Mouse (Mus musculus) embryonic facial prominence, embryonic 12.5 days (tissue): ENCODE results near the gene Dlg5. TPM values are rescaled to one million over a fixed set of nuclear protein-coding genes. Genes with fewer than 3 reads are reported as not detected.

Experiments
- ATAC-seq: fragments of 200-750 bp; cut with Nextera tagmentation; 2 replicates; pipeline ENCODE4 v1.8.0; 2017; ENCODE audit not compliant: insufficient number of reproducible peaks, insufficient read depth, low FRiP score, low TSS enrichment
- H3K27ac ChIP-seq: fragments of 300-500 bp; sonication (generic); 2 replicates; pipeline ENCODE4 v1.5.1; 2016; ENCODE audit warnings: mild to moderate bottlenecking
- H3K27me3 ChIP-seq: fragments of 300-500 bp; sonication (generic); 2 replicates; pipeline ENCODE4 v1.6.1; 2016; ENCODE audit warnings: mild to moderate bottlenecking, moderate library complexity
- H3K36me3 ChIP-seq: fragments of 300-500 bp; sonication (generic); 2 replicates; pipeline ENCODE4 v1.6.1; 2016; ENCODE audit warnings: mild to moderate bottlenecking
- H3K4me1 ChIP-seq: fragments of 300-500 bp; sonication (generic); 2 replicates; pipeline ENCODE4 v1.6.1; 2016
- H3K4me2 ChIP-seq: fragments of 300-500 bp; sonication (generic); replicated peaks from 2 replicates; pipeline ENCODE4 v1.6.1; 2016; ENCODE audit warnings: mild to moderate bottlenecking, moderate library complexity
- H3K4me3 ChIP-seq: fragments of 300-500 bp; sonication (generic); 2 replicates; pipeline ENCODE4 v1.5.1; 2016; ENCODE audit warnings: mild to moderate bottlenecking
- H3K9ac ChIP-seq: fragments of 300-500 bp; sonication (generic); 2 replicates; pipeline ENCODE4 v1.6.1; 2016; ENCODE audit warnings: mild to moderate bottlenecking, moderate library complexity
- H3K9me3 ChIP-seq: fragments of 300-500 bp; sonication (generic); 2 replicates; pipeline ENCODE4 v1.6.1; 2016; ENCODE audit warnings: mild to moderate bottlenecking, moderate library complexity
- WGBS: fragments of 180-500 bp; shearing (Covaris S2); methylation state at CpG from one replicate; pipeline ENCODE4 v1.1.7; 2016; 5-methylcytosine and 5-hydroxymethylcytosine counted together
- polyA plus RNA-seq: library from polyadenylated mRNA; unstranded; fragments of >200 nt; fragmentation: Nextera tagmentation; extraction: Ambion mirVana; gene quantifications from 2 replicates; pipeline ENCODE4 v1.2.1, GENCODE M21; 2016

The Dlg5 gene
- polyA plus RNA-seq, 1 experiment from 2014 or later, result 28.9 TPM

DNA sequence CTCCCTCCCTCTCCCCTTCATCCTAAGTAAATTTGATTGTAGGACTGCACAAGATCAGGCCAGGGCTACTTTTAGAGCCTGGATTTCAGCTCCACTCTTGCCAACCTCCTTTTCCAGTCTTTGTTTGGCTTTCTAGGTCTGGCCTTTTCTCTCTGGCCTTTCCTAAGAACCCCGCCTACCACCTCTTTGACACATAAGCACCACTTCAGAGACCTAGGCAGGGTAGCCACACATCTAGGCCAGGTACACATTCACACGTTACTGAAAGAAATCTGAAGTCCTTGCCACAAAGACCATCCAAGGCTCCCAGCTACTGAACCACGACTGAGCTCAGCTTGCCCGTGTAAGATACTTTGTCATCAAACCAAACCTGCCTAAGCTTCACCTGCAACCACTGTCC is 14.7 kb upstream of the Dlg5 start:
- no peak overlapping the region for H3K4me2 ChIP-seq
- no peaks in the 10 kb centered on the region for H3K9me3 ChIP-seq
- no peaks in the 10 kb centered on the region for H3K27me3 ChIP-seq
- H3K27ac ChIP-seq, result 0 out of 2 replicates have a peak overlapping the region, but pooled peaks have one; percentile 17
- no peak overlapping the region for H3K4me3 ChIP-seq
- ATAC-seq, result no peak
- no peaks in the 10 kb centered on the region for H3K36me3 ChIP-seq
- H3K9ac ChIP-seq, result no peak overlapping the region
- 70% methylated on average over 4 of the region's 4 CpGs for WGBS
- H3K4me1 ChIP-seq, result peaks cover 36% of the 10 kb centered on the region

DNA sequence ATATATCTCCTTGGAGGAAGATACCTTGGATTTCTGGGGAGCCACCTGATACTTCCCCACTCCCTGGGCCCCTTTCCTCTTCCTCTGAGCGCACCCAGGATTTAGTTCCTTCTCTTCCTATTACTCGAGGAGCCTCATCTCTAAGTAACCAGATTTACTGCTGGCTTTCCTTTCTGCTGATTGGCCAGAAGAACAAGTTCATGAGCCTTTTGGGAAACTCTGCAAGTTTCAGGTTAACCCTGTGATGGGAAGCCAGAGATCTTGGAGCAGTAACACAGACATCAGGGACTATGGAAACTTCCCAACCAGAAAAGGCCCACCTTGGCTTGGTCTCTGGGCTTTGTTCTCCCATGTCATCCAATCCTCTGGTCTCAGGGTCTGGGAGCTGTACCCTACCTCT is 10.2 kb upstream of the Dlg5 start:
- H3K4me1 ChIP-seq, result peaks cover 29% of the 10 kb centered on the region
- H3K4me2 ChIP-seq, result no peak overlapping the region
- no peaks in the 10 kb centered on the region for H3K27me3 ChIP-seq
- H3K36me3 ChIP-seq, result no peaks in the 10 kb centered on the region
- no peak overlapping the region for H3K4me3 ChIP-seq
- no peaks in the 10 kb centered on the region for H3K9me3 ChIP-seq
- ATAC-seq, result no peak
- no peak overlapping the region for H3K27ac ChIP-seq
- no peak overlapping the region for H3K9ac ChIP-seq
- WGBS, result 47% methylated on average over 2 of the region's 2 CpGs

DNA sequence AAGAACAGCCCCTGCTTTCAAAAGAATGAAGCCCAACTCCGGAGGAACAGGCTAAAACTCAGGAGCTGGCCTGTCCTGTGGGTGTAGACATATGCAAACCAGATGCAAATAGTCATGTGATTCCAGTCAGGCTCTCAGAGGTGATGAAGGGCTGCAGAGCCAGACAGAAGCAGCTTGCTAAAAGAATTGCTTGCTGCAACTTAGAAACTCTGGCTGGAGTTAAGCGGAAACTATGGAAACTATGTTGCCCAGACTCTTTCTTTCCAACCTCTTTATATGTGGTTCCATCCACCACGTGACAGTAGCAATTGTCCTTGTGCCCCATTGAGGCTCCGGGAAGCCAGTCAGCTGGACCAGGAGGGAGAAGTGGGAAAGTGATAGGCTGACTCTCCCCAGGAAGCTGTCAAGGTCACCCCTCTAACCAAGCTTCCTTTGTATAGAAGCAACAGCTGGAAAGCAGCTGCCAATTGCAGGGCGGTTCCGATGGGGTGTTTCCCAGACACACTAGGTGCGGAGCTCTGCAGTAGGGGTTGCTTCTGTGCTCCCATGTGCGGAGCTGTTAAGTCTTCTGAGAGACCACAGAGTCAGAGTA is 8.0 kb upstream of the Dlg5 start:
- ATAC-seq, result peak; percentile 91
- Histone ChIP-seq H3K9me3 (no peaks in the 10 kb centered on the region), H3K9ac (no peak overlapping the region), H3K4me3 (no peak overlapping the region), H3K27me3 (no peaks in the 10 kb centered on the region), H3K4me1 (peaks cover 29% of the 10 kb centered on the region), H3K36me3 (no peaks in the 10 kb centered on the region), H3K27ac (peak overlapping the region; percentile 97), H3K4me2 (peak overlapping the region; percentile 38)
- WGBS, result 4% methylated on average over 8 of the region's 8 CpGs

DNA sequence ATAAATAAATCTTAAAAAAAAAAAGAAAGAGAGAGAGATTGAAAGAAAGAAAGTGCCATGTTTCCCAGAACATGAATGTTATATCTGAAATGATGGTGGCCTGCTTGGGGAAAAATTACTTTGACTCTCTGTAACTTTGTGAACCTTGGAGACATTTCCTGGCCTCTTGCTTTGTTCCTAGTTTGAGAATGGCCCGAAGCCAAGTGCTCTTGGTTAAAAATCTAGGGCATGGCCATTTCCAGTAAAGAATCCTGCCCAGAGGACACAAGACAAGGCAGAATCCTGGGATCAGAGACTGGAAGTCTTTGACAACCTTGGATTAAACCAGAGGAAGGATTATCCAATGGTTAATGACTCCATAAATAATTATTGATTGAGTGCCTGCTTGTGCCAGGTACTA is 5.6 kb upstream of the Dlg5 start:
- no peak overlapping the region for H3K4me3 ChIP-seq
- WGBS, result 93% methylated on average over 1 of the region's 1 CpGs
- H3K4me2 ChIP-seq, result no peak overlapping the region
- H3K36me3 ChIP-seq, result no peaks in the 10 kb centered on the region
- H3K4me1 ChIP-seq, result peaks cover 32% of the 10 kb centered on the region
- no peak overlapping the region for H3K27ac ChIP-seq
- no peak for ATAC-seq
- no peaks in the 10 kb centered on the region for H3K9me3 ChIP-seq
- H3K9ac ChIP-seq, result no peak overlapping the region
- H3K27me3 ChIP-seq, result no peaks in the 10 kb centered on the region

DNA sequence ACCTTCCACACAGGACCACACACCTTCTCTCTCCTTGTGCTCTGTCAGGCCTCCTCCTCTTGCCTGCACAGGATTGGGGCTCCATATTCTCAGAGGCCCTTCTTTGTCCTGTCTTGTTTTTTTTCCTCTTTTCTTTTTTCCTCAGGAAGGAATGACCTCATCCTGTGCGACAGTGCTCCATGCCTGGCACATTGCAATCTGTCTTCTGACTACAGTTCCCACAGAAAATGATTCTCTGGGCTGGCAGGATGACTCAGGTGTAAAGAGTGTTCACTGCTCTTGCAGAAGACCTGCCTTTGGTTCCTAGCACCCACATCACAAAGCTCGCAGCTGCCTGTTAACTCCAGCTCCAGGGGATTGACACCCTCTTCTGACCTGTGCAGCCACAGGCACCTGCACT is 4.2 kb upstream of the Dlg5 start:
- ATAC-seq, result no peak
- Histone ChIP-seq H3K4me3 (no peak overlapping the region), H3K9ac (no peak overlapping the region), H3K36me3 (no peaks in the 10 kb centered on the region), H3K27me3 (no peaks in the 10 kb centered on the region), H3K27ac (no peak overlapping the region), H3K9me3 (no peaks in the 10 kb centered on the region), H3K4me2 (no peak overlapping the region), H3K4me1 (peaks cover 26% of the 10 kb centered on the region)
- 53% methylated on average over 2 of the region's 2 CpGs for whole genome bisulfite sequencing

DNA sequence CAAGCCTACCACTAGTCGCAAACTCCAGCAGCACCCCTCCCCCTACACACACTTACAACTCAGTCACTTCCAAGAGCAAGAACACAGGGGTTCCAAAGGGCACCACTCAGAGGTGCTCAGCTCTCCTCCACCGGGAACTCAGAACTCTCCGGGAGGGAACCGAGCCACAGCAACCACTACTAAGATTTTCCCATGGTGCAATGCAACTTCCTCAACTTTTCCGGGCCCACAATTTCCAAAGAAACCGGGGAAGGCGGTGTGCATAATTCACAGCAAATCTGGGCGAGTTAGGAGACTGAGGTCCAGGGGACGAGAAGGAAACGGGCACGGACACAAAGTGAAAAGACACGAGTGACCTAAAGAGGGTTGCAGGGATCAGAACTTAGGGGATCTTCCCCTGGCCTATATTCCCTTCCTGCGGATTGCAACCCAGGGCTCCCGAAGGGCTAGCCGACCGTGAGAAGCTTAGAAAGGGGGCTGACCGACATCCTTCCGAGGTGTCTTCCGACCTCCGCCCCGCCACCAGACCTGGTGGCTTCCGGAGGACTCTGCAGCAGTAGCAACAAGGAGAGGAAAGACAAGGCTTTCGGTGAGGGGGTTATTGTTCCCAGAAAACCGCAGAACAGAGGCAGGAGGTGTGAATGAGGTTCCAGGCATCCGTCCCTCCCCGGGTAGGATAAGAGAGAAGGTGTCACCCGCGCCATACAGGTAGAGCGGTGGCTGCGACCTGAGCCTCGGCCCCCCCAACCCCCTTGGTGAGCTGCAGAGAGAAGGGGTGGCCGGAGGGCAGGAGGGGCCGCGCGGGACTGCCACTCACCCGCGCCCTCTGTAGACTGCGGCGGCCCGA is 1.2 kb downstream of the Dlg5 start:
- H3K27ac ChIP-seq, result peak overlapping the region; percentile 98
- no peak for ATAC-seq
- H3K4me1 ChIP-seq, result peaks cover 20% of the 10 kb centered on the region; the same call in 1 of the 2 replicates
- H3K4me3 ChIP-seq, result peak overlapping the region; percentile 91
- no peaks in the 10 kb centered on the region for H3K9me3 ChIP-seq
- H3K9ac ChIP-seq, result peak overlapping the region; percentile 93
- H3K27me3 ChIP-seq, result no peaks in the 10 kb centered on the region
- WGBS, result under 1% methylated on average over 40 of the region's 40 CpGs
- H3K4me2 ChIP-seq, result peak overlapping the region; percentile 85
- H3K36me3 ChIP-seq, result peaks cover 22% of the 10 kb centered on the region

DNA sequence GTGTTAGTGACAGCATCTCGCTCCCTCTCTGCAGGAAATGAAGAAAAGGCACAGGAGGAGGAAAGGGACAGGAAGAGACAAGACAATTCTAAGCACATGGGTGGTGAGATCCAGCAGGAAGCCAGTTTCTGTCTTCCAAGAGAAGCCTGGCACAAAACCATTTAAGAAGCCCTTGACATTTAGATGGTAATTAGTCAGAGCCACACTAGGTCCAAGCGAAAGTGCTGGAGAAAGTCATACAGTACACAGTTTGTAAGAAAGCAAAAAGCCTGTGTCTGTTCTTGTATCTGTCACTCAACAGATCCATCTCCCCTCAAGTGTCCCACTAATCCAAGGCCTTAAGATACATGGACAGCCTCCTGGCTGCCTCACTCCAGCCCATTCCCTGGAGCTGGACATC is 3.7 kb downstream of the Dlg5 start:
- Histone ChIP-seq H3K27ac (no peak overlapping the region), H3K9me3 (no peaks in the 10 kb centered on the region), H3K27me3 (no peaks in the 10 kb centered on the region), H3K4me1 (peaks cover 24% of the 10 kb centered on the region; the same call in 1 of the 2 replicates), H3K36me3 (peaks cover 22% of the 10 kb centered on the region), H3K9ac (no peak overlapping the region), H3K4me3 (no peak overlapping the region), H3K4me2 (no peak overlapping the region)
- WGBS, result 89% methylated on average over 2 of the region's 2 CpGs
- no peak for ATAC-seq

DNA sequence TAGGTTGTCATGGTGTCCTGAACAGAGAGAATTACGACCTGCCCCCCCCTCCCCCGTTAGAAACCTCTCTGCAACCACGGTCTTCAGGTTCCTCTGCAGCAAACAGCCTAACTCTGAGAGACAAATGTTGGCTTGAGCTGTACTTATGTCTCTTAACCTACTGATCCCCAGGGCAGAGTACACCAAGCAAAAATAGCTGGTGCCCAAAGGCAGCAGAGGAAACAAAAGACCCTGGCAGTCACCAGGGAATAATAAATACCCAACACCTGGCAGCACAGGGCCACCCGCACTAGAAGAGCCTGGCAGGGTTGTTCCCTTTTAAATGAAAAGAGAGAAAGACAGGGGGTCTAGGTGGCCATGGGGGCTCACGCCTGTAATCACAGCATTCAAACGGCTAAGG is 4.9 kb downstream of the Dlg5 start:
- H3K9ac ChIP-seq, result no peak overlapping the region
- no peak overlapping the region for H3K4me2 ChIP-seq
- no peaks in the 10 kb centered on the region for H3K9me3 ChIP-seq
- H3K27me3 ChIP-seq, result no peaks in the 10 kb centered on the region
- 74% methylated on average over 6 of the region's 6 CpGs for WGBS
- no peak for ATAC-seq
- H3K4me3 ChIP-seq, result no peak overlapping the region
- H3K36me3 ChIP-seq, result peaks cover 22% of the 10 kb centered on the region
- peaks cover 20% of the 10 kb centered on the region; the same call in 1 of the 2 replicates for H3K4me1 ChIP-seq
- H3K27ac ChIP-seq, result no peak overlapping the region

DNA sequence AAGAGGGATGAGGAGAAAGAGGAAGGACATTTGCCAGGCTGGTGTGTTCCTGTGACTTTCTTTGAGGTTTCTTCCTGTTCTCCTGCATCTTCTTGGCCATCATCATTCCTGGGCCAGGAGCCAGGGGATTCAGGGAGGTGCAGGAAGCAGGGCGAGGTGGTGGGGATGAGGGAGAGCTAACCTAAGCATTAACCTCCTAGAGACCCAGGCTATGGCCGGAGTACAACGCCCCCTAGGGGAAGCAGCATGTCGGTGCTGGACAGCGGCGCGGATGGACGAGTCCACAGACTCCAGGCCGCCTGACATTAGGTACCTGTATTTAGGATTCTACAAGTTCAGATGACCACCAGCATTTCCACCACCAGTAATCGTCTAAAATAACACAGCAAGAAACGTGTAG is 6.1 kb downstream of the Dlg5 start:
- Histone ChIP-seq H3K9me3 (no peaks in the 10 kb centered on the region), H3K4me2 (no peak overlapping the region), H3K9ac (no peak overlapping the region)

DNA sequence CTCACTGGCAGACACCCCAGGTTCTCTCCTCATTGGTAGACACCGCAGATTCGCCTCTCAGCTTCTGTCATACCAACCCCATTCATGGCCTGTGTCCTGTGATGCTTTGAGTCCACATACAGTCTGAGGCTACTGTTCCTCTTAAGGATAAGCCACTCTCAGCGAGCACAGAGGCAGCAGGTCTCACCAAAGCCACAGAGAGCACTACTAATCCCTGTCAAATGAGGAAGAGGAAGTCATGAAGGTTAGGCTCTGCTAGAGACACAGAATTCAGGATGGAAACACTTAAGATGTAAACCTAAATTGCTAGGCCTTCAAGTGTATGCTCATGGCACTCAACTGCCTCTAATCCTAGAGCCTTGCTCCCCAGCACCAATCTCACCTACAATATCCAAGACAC is 9.8 kb downstream of the Dlg5 start:
- no peak for ATAC-seq
- no peak overlapping the region for H3K27ac ChIP-seq
- peaks cover 5% of the 10 kb centered on the region; the same call in 1 of the 2 replicates for H3K36me3 ChIP-seq
- H3K4me1 ChIP-seq, result peaks cover 29% of the 10 kb centered on the region
- no peak overlapping the region for H3K9ac ChIP-seq
- no peak overlapping the region for H3K4me3 ChIP-seq
- 93% methylated on average over 3 of the region's 3 CpGs for WGBS
- H3K27me3 ChIP-seq, result no peaks in the 10 kb centered on the region
- no peaks in the 10 kb centered on the region for H3K9me3 ChIP-seq
- H3K4me2 ChIP-seq, result no peak overlapping the region

More for the DNA sequence above, 6.1 kb downstream of the Dlg5 start:
- no peak for ATAC-seq
- Histone ChIP-seq H3K36me3 (peaks cover 22% of the 10 kb centered on the region), H3K27ac (no peak overlapping the region), H3K4me1 (peaks cover 24% of the 10 kb centered on the region; the same call in 1 of the 2 replicates), H3K4me3 (no peak overlapping the region), H3K27me3 (no peaks in the 10 kb centered on the region)
- 81% methylated on average over 11 of the region's 11 CpGs for WGBS

DNA sequence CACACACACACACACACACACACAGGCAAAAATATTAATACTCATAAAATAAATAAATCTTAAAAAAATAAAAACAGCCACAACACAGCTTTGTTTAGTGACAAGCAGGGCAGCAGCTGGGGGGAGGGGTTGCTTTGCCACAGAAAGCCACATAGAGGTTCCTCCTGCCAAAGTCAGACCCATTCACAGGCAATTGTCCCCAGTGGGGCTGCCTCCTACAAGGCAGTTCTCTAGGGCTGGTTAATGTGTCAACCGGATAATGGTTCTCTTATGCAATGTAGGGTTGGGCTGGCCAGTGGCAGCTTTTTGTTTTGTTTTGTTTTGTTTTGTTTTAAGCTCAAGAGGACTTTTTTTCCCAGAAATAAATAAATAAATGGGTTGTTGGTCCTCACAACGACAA is 11.3 kb downstream of the Dlg5 start:
- Histone ChIP-seq H3K9ac (no peak overlapping the region), H3K27ac (no peak overlapping the region), H3K9me3 (no peaks in the 10 kb centered on the region), H3K4me3 (no peak overlapping the region), H3K27me3 (no peaks in the 10 kb centered on the region), H3K36me3 (no peaks in the 10 kb centered on the region; the same call in 1 of the 2 replicates), H3K4me1 (peaks cover 29% of the 10 kb centered on the region), H3K4me2 (no peak overlapping the region)
- ATAC-seq, result no peak
- WGBS, result 63% methylated on average over 2 of the region's 2 CpGs
